Mouse (Mus musculus) kidney, embryonic 14.5 days (tissue): ENCODE data around the gene Rhox3c. TPM values are rescaled to one million over a fixed set of nuclear protein-coding genes. Genes with fewer than 3 reads are reported as not detected.
"Not testable (repeated sequence)": the region's sequence is repeated elsewhere in the genome, so short reads cannot be mapped to it uniquely, and the experiment has no call there.

Source experiments
- ATAC-seq: fragments of 200-750 bp; cut with Nextera tagmentation; 2 replicates; pipeline ENCODE4 v1.8.0; 2017; ENCODE audit warnings: moderate number of reproducible peaks, mild to moderate bottlenecking, moderate TSS enrichment, moderate library complexity; ENCODE audit not compliant: low FRiP score, low TSS enrichment
- H3K27ac ChIP-seq: fragments of 300-500 bp; sonication (generic); 2 replicates; pipeline ENCODE4 v1.5.1; 2014; ENCODE audit warnings: low read depth, mild to moderate bottlenecking, low read length, moderate library complexity, mixed read lengths
- H3K27me3 ChIP-seq: fragments of 300-500 bp; sonication (generic); 2 replicates; pipeline ENCODE4 v1.6.1; 2014; ENCODE audit warnings: mild to moderate bottlenecking, low read length; ENCODE audit not compliant: control insufficient read depth, insufficient read depth
- H3K36me3 ChIP-seq: fragments of 300-500 bp; sonication (generic); 2 replicates; pipeline ENCODE4 v1.6.1; 2014; ENCODE audit warnings: low read length, mixed read lengths; ENCODE audit not compliant: control insufficient read depth, insufficient read depth
- H3K4me1 ChIP-seq: fragments of 300-500 bp; sonication (generic); 2 replicates; pipeline ENCODE4 v1.6.1; 2014; ENCODE audit warnings: low read length, mixed read lengths; ENCODE audit not compliant: control insufficient read depth, insufficient read depth
- H3K4me2 ChIP-seq: fragments of 300-500 bp; sonication (generic); replicated peaks from 2 replicates; pipeline ENCODE4 v1.6.1; 2014; ENCODE audit warnings: low read depth, mild to moderate bottlenecking, low read length
- H3K4me3 ChIP-seq: fragments of 300-500 bp; sonication (generic); 2 replicates; pipeline ENCODE4 v1.5.1; 2014; ENCODE audit warnings: mild to moderate bottlenecking, low read length
- H3K9ac ChIP-seq: fragments of 300-500 bp; sonication (generic); 2 replicates; pipeline ENCODE4 v1.6.1; 2014; ENCODE audit warnings: low read depth, mild to moderate bottlenecking, low read length, moderate library complexity
- H3K9me3 ChIP-seq: fragments of 300-500 bp; sonication (generic); 2 replicates; pipeline ENCODE4 v1.6.1; 2016; ENCODE audit warnings: low read length; ENCODE audit not compliant: control insufficient read depth
- WGBS: fragments of 180-500 bp; shearing (Covaris S2); extraction: QIAGEN DNeasy Blood & Tissue Kit; methylation state at CpG from one replicate; pipeline ENCODE4 v1.1.7; 2014; 5-methylcytosine and 5-hydroxymethylcytosine counted together
- polyA plus RNA-seq: library from polyadenylated mRNA; unstranded; fragments of >200 nt; fragmentation: Nextera tagmentation; extraction: Ambion mirVana; gene quantifications from 2 replicates; pipeline ENCODE4 v1.2.1, GENCODE M21; 2014

Rhox3c gene
- polyA plus RNA-seq = not detected in 2 replicates

- H3K36me3 ChIP-seq, H3K27ac ChIP-seq, ATAC-seq, H3K9me3 ChIP-seq, H3K4me2 ChIP-seq, H3K9ac ChIP-seq, H3K4me3 ChIP-seq, H3K27me3 ChIP-seq, H3K4me1 ChIP-seq: not testable (repeated sequence)
- WGBS = 88% methylated on average over 3 of the region's 4 CpGs
These were observed at the start of gene Rhox3c for GRCm38 (mm10) chrX:37458285-37458684. Rhox3c (plus strand) TSS chrX:37458585.

GRCm38 (mm10) chrX:37411767-37412166 lies 46.6 kb upstream of the Rhox3c start, which contains the start of gene Rhox2b:
Rhox2b (plus strand) TSS chrX:37412067.
- H3K27me3 ChIP-seq, H3K4me3 ChIP-seq, H3K36me3 ChIP-seq, H3K27ac ChIP-seq, H3K4me1 ChIP-seq, H3K4me2 ChIP-seq, H3K9ac ChIP-seq, ATAC-seq, H3K9me3 ChIP-seq: not testable (repeated sequence)
- WGBS = no CpG with 5 or more reads among the region's 9 CpGs

GRCm38 (mm10) chrX:37432194-37432593 lies 26.2 kb upstream of the Rhox3c start, which contains the start of gene Rhox4b:
Rhox4b (plus strand) TSS chrX:37432494.
- ATAC-seq, H3K4me3 ChIP-seq, H3K36me3 ChIP-seq, H3K4me1 ChIP-seq, H3K9ac ChIP-seq, H3K27me3 ChIP-seq, H3K4me2 ChIP-seq, H3K27ac ChIP-seq, H3K9me3 ChIP-seq: not testable (repeated sequence)
- WGBS = 93% methylated on average over 14 of the region's 15 CpGs

GRCm38 (mm10) chrX:37453380-37453779 lies 5.0 kb upstream of the Rhox3c start, which contains the start of gene Rhox2c:
Rhox2c (plus strand) TSS chrX:37453680.
- H3K27ac ChIP-seq, H3K4me3 ChIP-seq, H3K4me1 ChIP-seq, H3K27me3 ChIP-seq, H3K9ac ChIP-seq, H3K9me3 ChIP-seq, ATAC-seq, H3K36me3 ChIP-seq, H3K4me2 ChIP-seq: not testable (repeated sequence)
- WGBS = 94% methylated on average over 7 of the region's 10 CpGs

GRCm38 (mm10) chrX:37480037-37480436 lies 21.7 kb downstream of the Rhox3c start, which contains the start of gene Rhox4c:
Rhox4c (plus strand) TSS chrX:37480337.
- H3K9me3 ChIP-seq, H3K36me3 ChIP-seq, H3K4me3 ChIP-seq, ATAC-seq, H3K4me1 ChIP-seq, H3K4me2 ChIP-seq, H3K27ac ChIP-seq, H3K27me3 ChIP-seq, H3K9ac ChIP-seq: not testable (repeated sequence)
- WGBS = 91% methylated on average over 14 of the region's 14 CpGs

GRCm38 (mm10) chrX:37514059-37514458 lies 55.7 kb downstream of the Rhox3c start, which contains the start of gene Rhox4d:
Rhox4d (plus strand) TSS chrX:37514359.
- not testable (repeated sequence) for H3K4me3 ChIP-seq, H3K4me1 ChIP-seq, ATAC-seq, H3K4me2 ChIP-seq, H3K9me3 ChIP-seq, H3K27me3 ChIP-seq, H3K27ac ChIP-seq, H3K9ac ChIP-seq, H3K36me3 ChIP-seq
- 97% methylated on average over 12 of the region's 18 CpGs for WGBS

Other genes with a start within 250 kb of the Rhox3c start
- gene Gm9, start 247.5 kb upstream of the Rhox3c start, polyA plus RNA-seq = not detected in 2 replicates
- gene Rhox1, start 236.3 kb upstream of the Rhox3c start, polyA plus RNA-seq = not detected in 2 replicates
- gene Rhox2a, start 213.6 kb upstream of the Rhox3c start, polyA plus RNA-seq = not detected in 2 replicates
- gene Rhox3a, start 208.7 kb upstream of the Rhox3c start, polyA plus RNA-seq = not detected in 2 replicates
- gene Rhox4a, start 193.2 kb upstream of the Rhox3c start, polyA plus RNA-seq = not detected in 2 replicates
- not detected in 2 replicates for gene Rhox3a2, start 78.6 kb upstream of the Rhox3c start, polyA plus RNA-seq
- gene Rhox4a2, start 67.7 kb upstream of the Rhox3c start, polyA plus RNA-seq = not detected in 2 replicates
- gene Rhox2b, start 46.5 kb upstream of the Rhox3c start, polyA plus RNA-seq = not detected in 2 replicates
- gene Rhox4b, start 26.1 kb upstream of the Rhox3c start, polyA plus RNA-seq = not detected in 2 replicates
- gene Rhox2c, start 4.9 kb upstream of the Rhox3c start, polyA plus RNA-seq = not detected in 2 replicates
- not detected in 2 replicates for gene Rhox4c, start 21.8 kb downstream of the Rhox3c start, polyA plus RNA-seq
- not detected in 2 replicates for gene Rhox2d, start 34.8 kb downstream of the Rhox3c start, polyA plus RNA-seq
- not detected in 2 replicates for gene Rhox4d, start 55.8 kb downstream of the Rhox3c start, polyA plus RNA-seq
- gene Rhox2e, start 71.9 kb downstream of the Rhox3c start, polyA plus RNA-seq = not detected in 2 replicates
- not detected in 2 replicates for gene Rhox3e, start 83.4 kb downstream of the Rhox3c start, polyA plus RNA-seq
- not detected in 2 replicates for gene Rhox4e, start 98.8 kb downstream of the Rhox3c start, polyA plus RNA-seq
- gene Rhox2f, start 112.8 kb downstream of the Rhox3c start, polyA plus RNA-seq = not detected in 2 replicates
- gene Rhox3f, start 122.4 kb downstream of the Rhox3c start, polyA plus RNA-seq = not detected in 2 replicates
- not detected in 2 replicates for gene Rhox4f, start 149.1 kb downstream of the Rhox3c start, polyA plus RNA-seq
- not detected in 2 replicates for gene Rhox3g, start 170.0 kb downstream of the Rhox3c start, polyA plus RNA-seq
- gene Rhox2g, start 184.9 kb downstream of the Rhox3c start, polyA plus RNA-seq = not detected in 2 replicates
- not detected in 2 replicates for gene Rhox4g, start 192.7 kb downstream of the Rhox3c start, polyA plus RNA-seq
- not detected in 2 replicates for gene Rhox3h, start 210.2 kb downstream of the Rhox3c start, polyA plus RNA-seq
- not detected in 2 replicates for gene Rhox2h, start 214.7 kb downstream of the Rhox3c start, polyA plus RNA-seq